In genomic region chr8:126712749-126713148, GRCm38 (mm10) we compare ENCODE assay signal across 9 mouse cellular contexts.
DNase-seq lines count a peak whose midpoint lies in the region; ATAC-seq lines count a peak whose summit lies in the region.
"Had no signal": no experiment of that assay in that cellular context is flagged by ENCODE, and none has a peak within 500 bp of the region (broad histone marks: within the 10 kb centered on the region; RNA-seq: fewer than 3 reads in every experiment).

No protein-coding gene starts in this region.

- WGBS in forebrain, embryonic 10.5 days = 47% methylated on average over 6 of the region's 6 CpGs
- WGBS in forebrain, embryonic 11.5 days = 38% methylated on average over 6 of the region's 6 CpGs
- WGBS in limb, embryonic 15.5 days = 38% methylated on average over 6 of the region's 6 CpGs

- no peak for ATAC-seq in forebrain, embryonic 11.5 days (replicated peaks; ENCODE audit: low FRiP score)
- ATAC-seq in limb, embryonic 15.5 days (ENCODE audit: insufficient number of reproducible peaks, low FRiP score, low TSS enrichment, low read depth) = no peak
- ATAC-seq in activated CD4-positive, CD25-positive, alpha-beta regulatory T cell, adult 4 months = no peak
- ATAC-seq in megakaryocyte, adult 5-6 weeks (ENCODE audit: poor library complexity, severe bottlenecking) = no peak
- ATAC-seq: midbrain, embryonic 16.5 days had no signal

- no peak overlapping the region for H3K9ac ChIP-seq in forebrain, embryonic 11.5 days (ENCODE audit: low read length)
- H3K9ac ChIP-seq in limb, embryonic 15.5 days = no peak overlapping the region

- no peaks in the 10 kb centered on the region for H3K27me3 ChIP-seq in forebrain, embryonic 10.5 days (ENCODE audit: poor library complexity, severe bottlenecking)
- H3K27me3 ChIP-seq in forebrain, embryonic 11.5 days (ENCODE audit: control insufficient read depth, insufficient read depth, low read length) = no peaks in the 10 kb centered on the region
- H3K27me3 ChIP-seq in limb, embryonic 15.5 days = no peaks in the 10 kb centered on the region

- no peaks in the 10 kb centered on the region for H3K36me3 ChIP-seq in forebrain, embryonic 10.5 days (replicated peaks)
- no peaks in the 10 kb centered on the region for H3K36me3 ChIP-seq in forebrain, embryonic 11.5 days (ENCODE audit: control insufficient read depth, insufficient read depth, low read length)
- H3K36me3 ChIP-seq in limb, embryonic 15.5 days = no peaks in the 10 kb centered on the region

- no peak for DNase-seq in forebrain, embryonic 10.5 days (ENCODE audit: extremely low spot score, low spot score)
- DNase-seq in forebrain, embryonic 11.5 days (ENCODE audit: low spot score) = no peak
- DNase-seq in lung, postnatal 10 days = peak; percentile 47
- DNase-seq in lung, postnatal 36 days = no peak
- DNase-seq in fibroblast of lung, adult 2 months (ENCODE audit: low read depth) = peak; percentile 86

- no peak overlapping the region for H3K4me3 ChIP-seq in forebrain, embryonic 10.5 days
- H3K4me3 ChIP-seq in forebrain, embryonic 11.5 days (ENCODE audit: low read depth, low read length) = no peak overlapping the region
- no peak overlapping the region for H3K4me3 ChIP-seq in limb, embryonic 15.5 days

- peak overlapping the region; percentile 54 for H3K27ac ChIP-seq in forebrain, embryonic 10.5 days
- no peak overlapping the region for H3K27ac ChIP-seq in forebrain, embryonic 11.5 days (ENCODE audit: low read depth, low read length)
- H3K27ac ChIP-seq in limb, embryonic 15.5 days = peak overlapping the region; percentile 57

- peaks cover 18% of the 10 kb centered on the region for H3K4me1 ChIP-seq in forebrain, embryonic 10.5 days
- 0 out of 2 replicates have a peak, but pooled peaks cover 2% of the 10 kb centered on the region for H3K4me1 ChIP-seq in forebrain, embryonic 11.5 days (replicated peaks; ENCODE audit: control insufficient read depth, insufficient read depth, low read length)
- peaks cover 14% of the 10 kb centered on the region for H3K4me1 ChIP-seq in limb, embryonic 15.5 days

- no peaks in the 10 kb centered on the region for H3K9me3 ChIP-seq in forebrain, embryonic 10.5 days
- H3K9me3 ChIP-seq in forebrain, embryonic 11.5 days (ENCODE audit: control insufficient read depth, low read length) = no peaks in the 10 kb centered on the region
- no peaks in the 10 kb centered on the region for H3K9me3 ChIP-seq in limb, embryonic 15.5 days

- no peak overlapping the region for H3K4me2 ChIP-seq in forebrain, embryonic 11.5 days (ENCODE audit: low read depth, low read length, severe bottlenecking)
- H3K4me2 ChIP-seq in limb, embryonic 15.5 days = no peak overlapping the region

Comparison
In these comparisons a context has a peak if more than half of its experiments do, and no peak if none do; other contexts are left out.
1. DNase-seq: peak in lung, postnatal 10 days (single experiment) and fibroblast of lung, adult 2 months (single experiment); none in forebrain, embryonic 10.5 days (single experiment), forebrain, embryonic 11.5 days (single experiment) and lung, postnatal 36 days (single experiment).